Mouse (Mus musculus): ENCODE results near the gene Kdm6b. TPM values are rescaled to one million over a fixed set of nuclear protein-coding genes. Genes with fewer than 3 reads are reported as not detected.

The Kdm6b gene
- polyA plus RNA-seq, 1 experiment from 2014 or later = 52.8 TPM

DNA sequence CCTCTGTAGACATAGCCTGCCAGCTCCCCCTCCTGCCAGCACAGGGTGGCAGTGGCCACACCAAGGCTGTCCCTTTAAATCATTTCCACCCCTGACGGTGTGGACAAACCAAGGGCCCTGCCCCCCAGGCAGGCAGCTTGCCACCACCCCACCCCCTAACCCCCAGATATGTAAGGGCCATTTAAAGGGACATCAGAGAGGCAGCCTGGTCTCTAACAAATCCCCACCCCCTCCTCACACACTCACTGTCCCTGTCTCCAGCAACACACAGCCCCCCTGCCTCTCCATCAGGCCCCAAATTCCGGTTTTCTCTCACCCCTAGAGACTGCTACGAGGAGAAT is 1.8 kb upstream of the Kdm6b start:
- no peaks in the 10 kb centered on the region for H3K36me3 ChIP-seq (ENCODE audit: control insufficient read depth, insufficient read depth)
- WGBS = 2% methylated on average over 3 of the region's 3 CpGs
- H3K4me1 ChIP-seq (replicated peaks; ENCODE audit: control insufficient read depth, insufficient read depth, low read length) = peaks cover 66% of the 10 kb centered on the region
- no peaks in the 10 kb centered on the region for H3K9me3 ChIP-seq (ENCODE audit: control insufficient read depth, low read length)
- H3K4me3 ChIP-seq (replicated peaks; ENCODE audit: low read length) = peak overlapping the region; percentile 75
- no peaks in the 10 kb centered on the region for H3K27me3 ChIP-seq (replicated peaks; ENCODE audit: control insufficient read depth, insufficient read depth, low read length)
- peak overlapping the region; percentile 96 for H3K4me2 ChIP-seq (ENCODE audit: low read length)
- ATAC-seq = peak; percentile 7; the same call in 1 of the 2 replicates
- peak overlapping the region; percentile 99 for H3K27ac ChIP-seq (ENCODE audit: low read length)
- peak overlapping the region; percentile 97 for H3K9ac ChIP-seq (replicated peaks; ENCODE audit: low read depth, low read length)

DNA sequence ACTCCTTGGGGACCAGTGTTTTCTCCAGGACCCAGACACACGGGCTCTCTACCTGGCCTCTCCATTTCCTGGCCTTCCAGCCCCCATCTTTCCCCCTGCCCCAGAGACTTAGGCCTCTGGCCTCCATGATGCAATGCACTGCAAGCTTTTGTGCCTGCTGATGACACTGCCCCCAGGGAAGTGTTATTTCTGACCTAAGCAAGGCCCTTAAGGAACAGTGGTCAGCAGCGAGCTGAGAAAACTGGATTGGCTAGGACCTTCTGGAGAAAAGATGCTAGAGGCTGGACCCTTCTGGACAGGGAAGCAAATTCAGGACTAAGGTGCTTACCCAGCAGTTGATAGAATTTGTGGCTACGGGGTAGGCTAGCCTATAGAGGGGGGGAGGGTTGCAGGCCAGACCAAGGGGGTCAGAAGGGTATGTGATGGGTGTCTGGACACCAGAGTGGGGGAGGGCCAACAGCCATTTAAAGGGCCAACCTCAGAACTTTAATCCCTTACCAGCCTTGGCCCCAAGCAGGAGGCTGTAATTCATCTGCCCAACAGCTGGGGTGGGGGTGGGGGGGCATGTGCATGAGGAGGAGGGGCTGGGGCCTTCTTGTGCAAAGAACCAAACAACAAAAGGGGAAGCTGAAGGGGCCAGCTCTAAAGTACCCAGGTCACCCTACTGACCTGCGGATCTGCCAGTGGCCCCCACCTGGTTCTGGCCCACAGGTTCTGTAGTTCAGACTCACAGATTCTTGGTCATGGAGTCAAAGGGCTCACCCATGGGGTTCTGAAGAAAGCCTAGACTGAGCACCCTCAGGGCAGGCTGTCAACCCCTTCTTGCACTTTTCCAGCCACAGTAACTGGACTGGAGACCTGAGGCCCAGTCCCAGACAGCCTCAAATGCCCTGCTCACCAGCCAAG is 1.2 kb upstream of the Kdm6b start:
- no peak for ATAC-seq
- H3K4me3 ChIP-seq (replicated peaks; ENCODE audit: low read length) = peak overlapping the region; percentile 75
- H3K4me1 ChIP-seq (replicated peaks; ENCODE audit: control insufficient read depth, insufficient read depth, low read length) = peaks cover 60% of the 10 kb centered on the region
- no peaks in the 10 kb centered on the region for H3K9me3 ChIP-seq (ENCODE audit: control insufficient read depth, low read length)
- peak overlapping the region; percentile 97 for H3K9ac ChIP-seq (replicated peaks; ENCODE audit: low read depth, low read length)
- H3K36me3 ChIP-seq (ENCODE audit: control insufficient read depth, insufficient read depth) = no peaks in the 10 kb centered on the region
- H3K4me2 ChIP-seq (ENCODE audit: low read length) = peak overlapping the region; percentile 96
- H3K27ac ChIP-seq (ENCODE audit: low read length) = peak overlapping the region; percentile 99
- H3K27me3 ChIP-seq (replicated peaks; ENCODE audit: control insufficient read depth, insufficient read depth, low read length) = no peaks in the 10 kb centered on the region
- WGBS = 14% methylated on average over 4 of the region's 4 CpGs

DNA sequence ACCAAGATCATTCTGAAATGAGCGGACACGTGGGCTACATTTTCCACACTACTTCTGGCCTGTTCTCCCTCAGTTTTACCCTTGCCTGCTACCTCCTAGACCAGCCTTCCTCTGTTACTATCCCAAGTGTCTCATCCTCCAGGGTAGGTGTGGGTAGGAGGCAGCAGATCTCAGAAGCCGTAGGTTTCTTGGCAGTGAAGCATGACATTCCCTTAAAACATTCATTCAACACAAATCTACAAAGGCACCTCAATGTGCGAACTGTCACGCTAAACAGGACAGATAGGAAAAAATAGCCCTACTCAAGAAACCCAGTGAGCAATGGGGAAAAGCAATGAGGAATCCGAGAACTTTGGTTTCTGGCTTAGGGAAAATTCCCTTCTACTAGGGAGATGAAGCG is 927 bp downstream of the Kdm6b start:
- Histone ChIP-seq H3K9ac (replicated peaks; ENCODE audit: low read depth, low read length) (peak overlapping the region; percentile 89; the same call in 1 of the 2 replicates), H3K36me3 (ENCODE audit: control insufficient read depth, insufficient read depth) (peaks cover 3% of the 10 kb centered on the region; the same call in 1 of the 2 replicates), H3K27me3 (replicated peaks; ENCODE audit: control insufficient read depth, insufficient read depth, low read length) (no peaks in the 10 kb centered on the region), H3K4me3 (replicated peaks; ENCODE audit: low read length) (peak overlapping the region; percentile 86), H3K4me1 (replicated peaks; ENCODE audit: control insufficient read depth, insufficient read depth, low read length) (peaks cover 67% of the 10 kb centered on the region), H3K9me3 (ENCODE audit: control insufficient read depth, low read length) (no peaks in the 10 kb centered on the region), H3K27ac (ENCODE audit: low read length) (peak overlapping the region; percentile 99), H3K4me2 (ENCODE audit: low read length) (peak overlapping the region; percentile 96)
- WGBS = 61% methylated on average over 7 of the region's 7 CpGs
- ATAC-seq = no peak

DNA sequence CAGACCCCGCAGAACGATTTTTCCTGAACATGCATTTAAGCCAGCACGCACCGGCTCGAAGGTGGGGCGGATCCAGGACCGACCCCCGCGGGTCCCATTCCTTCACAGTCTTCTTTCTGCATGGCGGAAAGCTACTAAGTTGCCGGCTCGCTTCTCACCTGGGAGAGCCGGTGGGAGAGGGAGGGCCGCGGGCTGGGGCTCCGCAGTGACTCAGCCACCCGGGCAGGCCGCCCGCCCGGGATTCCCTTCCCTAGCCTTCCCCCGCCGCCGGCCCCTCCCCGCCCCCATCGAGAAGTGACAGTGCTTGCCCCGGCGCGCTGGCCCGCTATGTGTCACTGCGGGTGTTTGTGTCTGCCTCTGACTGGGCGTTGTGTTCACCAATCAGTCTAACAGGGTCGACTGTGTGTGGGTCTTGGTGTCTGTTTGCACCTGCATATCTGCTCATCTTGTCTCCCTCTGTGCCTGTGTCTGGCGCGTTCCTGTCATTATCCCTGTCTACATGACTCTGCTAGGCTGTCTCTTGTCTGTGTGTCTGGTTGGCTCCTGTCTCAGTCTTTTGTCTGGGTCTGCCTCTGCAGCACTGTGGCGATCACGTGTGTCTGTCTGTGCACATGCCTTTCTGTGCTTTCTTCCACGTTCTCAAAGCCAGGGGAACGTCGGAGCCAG is 1.8 kb downstream of the Kdm6b start:
- Histone ChIP-seq H3K4me1 (replicated peaks; ENCODE audit: control insufficient read depth, insufficient read depth, low read length) (peaks cover 58% of the 10 kb centered on the region), H3K27ac (ENCODE audit: low read length) (peak overlapping the region; percentile 91), H3K27me3 (replicated peaks; ENCODE audit: control insufficient read depth, insufficient read depth, low read length) (no peaks in the 10 kb centered on the region), H3K4me2 (ENCODE audit: low read length) (peak overlapping the region; percentile 96), H3K36me3 (ENCODE audit: control insufficient read depth, insufficient read depth) (peaks cover 11% of the 10 kb centered on the region), H3K4me3 (replicated peaks; ENCODE audit: low read length) (peak overlapping the region; percentile 86), H3K9me3 (ENCODE audit: control insufficient read depth, low read length) (no peaks in the 10 kb centered on the region), H3K9ac (replicated peaks; ENCODE audit: low read depth, low read length) (peak overlapping the region; percentile 89)
- WGBS = under 1% methylated on average over 38 of the region's 39 CpGs
- ATAC-seq = no peak

GRCm38 (mm10) chr11:69411073-69411535 is 2.4 kb downstream of the Kdm6b start:
- Histone ChIP-seq H3K4me3 (replicated peaks; ENCODE audit: low read length) (peak overlapping the region; percentile 86), H3K4me2 (ENCODE audit: low read length) (peak overlapping the region; percentile 96), H3K36me3 (ENCODE audit: control insufficient read depth, insufficient read depth) (peaks cover 17% of the 10 kb centered on the region), H3K4me1 (replicated peaks; ENCODE audit: control insufficient read depth, insufficient read depth, low read length) (peaks cover 56% of the 10 kb centered on the region), H3K27me3 (replicated peaks; ENCODE audit: control insufficient read depth, insufficient read depth, low read length) (no peaks in the 10 kb centered on the region), H3K9ac (replicated peaks; ENCODE audit: low read depth, low read length) (peak overlapping the region; percentile 89), H3K9me3 (ENCODE audit: control insufficient read depth, low read length) (no peaks in the 10 kb centered on the region), H3K27ac (ENCODE audit: low read length) (peak overlapping the region; percentile 91)
- ATAC-seq = peak; percentile 18
- 0% methylated on average over 26 of the region's 26 CpGs for WGBS

- H3K9ac ChIP-seq (replicated peaks; ENCODE audit: low read depth, low read length) = peak overlapping the region; percentile 89
- peak; percentile 4; the same call in 1 of the 2 replicates for ATAC-seq
- peak overlapping the region; percentile 91 for H3K27ac ChIP-seq (ENCODE audit: low read length)
- no peaks in the 10 kb centered on the region for H3K9me3 ChIP-seq (ENCODE audit: control insufficient read depth, low read length)
- no peaks in the 10 kb centered on the region for H3K27me3 ChIP-seq (replicated peaks; ENCODE audit: control insufficient read depth, insufficient read depth, low read length)
- H3K4me1 ChIP-seq (replicated peaks; ENCODE audit: control insufficient read depth, insufficient read depth, low read length) = peaks cover 56% of the 10 kb centered on the region
- H3K36me3 ChIP-seq (ENCODE audit: control insufficient read depth, insufficient read depth) = peaks cover 21% of the 10 kb centered on the region
- peak overlapping the region; percentile 96 for H3K4me2 ChIP-seq (ENCODE audit: low read length)
- WGBS = under 1% methylated on average over 41 of the region's 41 CpGs
- H3K4me3 ChIP-seq (replicated peaks; ENCODE audit: low read length) = peak overlapping the region; percentile 86
Measured at GRCm38 (mm10) chr11:69410310-69411072, 3.0 kb downstream of the Kdm6b start.

DNA sequence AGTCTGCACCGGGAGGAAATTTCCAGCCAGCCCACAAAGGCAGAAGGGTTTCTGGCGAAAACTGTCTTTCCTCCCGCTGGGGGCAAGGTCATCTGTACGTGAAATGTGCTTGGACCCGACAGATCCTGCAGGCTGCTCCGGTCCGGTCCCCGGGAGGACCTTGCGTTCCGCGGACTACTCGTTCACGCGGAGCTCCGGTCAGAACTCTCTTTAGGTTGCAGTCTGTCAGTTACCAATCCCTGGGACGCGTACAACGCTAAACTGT is 3.5 kb downstream of the Kdm6b start:
- peak overlapping the region; percentile 96 for H3K4me2 ChIP-seq (ENCODE audit: low read length)
- under 1% methylated on average over 18 of the region's 18 CpGs for WGBS
- no peak for ATAC-seq
- peak overlapping the region; percentile 86 for H3K4me3 ChIP-seq (replicated peaks; ENCODE audit: low read length)
- peak overlapping the region; percentile 91 for H3K27ac ChIP-seq (ENCODE audit: low read length)
- peaks cover 53% of the 10 kb centered on the region for H3K4me1 ChIP-seq (replicated peaks; ENCODE audit: control insufficient read depth, insufficient read depth, low read length)
- H3K9ac ChIP-seq (replicated peaks; ENCODE audit: low read depth, low read length) = peak overlapping the region; percentile 89
- H3K36me3 ChIP-seq (ENCODE audit: control insufficient read depth, insufficient read depth) = peaks cover 26% of the 10 kb centered on the region
- H3K9me3 ChIP-seq (ENCODE audit: control insufficient read depth, low read length) = no peaks in the 10 kb centered on the region
- no peaks in the 10 kb centered on the region for H3K27me3 ChIP-seq (replicated peaks; ENCODE audit: control insufficient read depth, insufficient read depth, low read length)

GRCm38 (mm10) chr11:69409378-69410044 is 4.0 kb downstream of the Kdm6b start:
- peak overlapping the region; percentile 96 for H3K4me2 ChIP-seq (ENCODE audit: low read length)
- peak overlapping the region; percentile 89 for H3K9ac ChIP-seq (replicated peaks; ENCODE audit: low read depth, low read length)
- peak overlapping the region; percentile 91 for H3K27ac ChIP-seq (ENCODE audit: low read length)
- H3K4me1 ChIP-seq (replicated peaks; ENCODE audit: control insufficient read depth, insufficient read depth, low read length) = peaks cover 48% of the 10 kb centered on the region
- H3K4me3 ChIP-seq (replicated peaks; ENCODE audit: low read length) = peak overlapping the region; percentile 86
- ATAC-seq = peak; percentile 57
- no peaks in the 10 kb centered on the region for H3K27me3 ChIP-seq (replicated peaks; ENCODE audit: control insufficient read depth, insufficient read depth, low read length)
- 0% methylated on average over 38 of the region's 46 CpGs for WGBS
- peaks cover 30% of the 10 kb centered on the region for H3K36me3 ChIP-seq (ENCODE audit: control insufficient read depth, insufficient read depth)
- H3K9me3 ChIP-seq (ENCODE audit: control insufficient read depth, low read length) = no peaks in the 10 kb centered on the region

All from forebrain, embryonic 16.5 days (tissue).